Mouse (Mus musculus): ENCODE data around the gene Ralbp1.

GRCm38 (mm10) chr17:65839541-65840256 is 45.9 kb downstream of the Ralbp1 start:
- no peak for TF ChIP-seq CTCF (IDR thresholded peaks at IDR 0.05; ENCODE audit: control insufficient read depth, insufficient read depth, insufficient read length)
- no peak for TF ChIP-seq USF1 (IDR thresholded peaks at IDR 0.05; ENCODE audit: low read depth)
- no peak for TF ChIP-seq MAX (IDR thresholded peaks at IDR 0.05)
- no peak for TF ChIP-seq FOSL1 (IDR thresholded peaks at IDR 0.05; ENCODE audit: insufficient read depth, low read length, poor library complexity, severe bottlenecking)
